Mouse (Mus musculus) spleen, postnatal 14 days (tissue): ENCODE measurements around the gene Tecrl.

ENCODE experiments used
- DNase-seq, 2 experiments: peaks; one replicate each; pipeline ENCODE4 v3.0.0; 2021 to 2022; ENCODE audit warnings: low spot score in 2 of 2

Tecrl gene

GRCm38 (mm10) chr5:83354846-83355561 is at the start of gene Tecrl:
Gene Tecrl (minus strand): TSS chr5:83355195.
- DNase-seq = no peak

- DNase-seq = no peak
Observed at GRCm38 (mm10) chr5:83385021-83385420, 30.0 kb upstream of the Tecrl start.

GRCm38 (mm10) chr5:83351615-83352014 is 3.4 kb downstream of the Tecrl start:
- DNase-seq = no peak

- no peak for DNase-seq
Observed at GRCm38 (mm10) chr5:83339144-83339543, 15.9 kb downstream of the Tecrl start.

GRCm38 (mm10) chr5:83267148-83267776 is 87.7 kb downstream of the Tecrl start:
- no peak for DNase-seq

- no peak for DNase-seq
Observed at GRCm38 (mm10) chr5:83260059-83260458, 94.9 kb downstream of the Tecrl start.

- no peak for DNase-seq
Observed at GRCm38 (mm10) chr5:83254141-83254540, 100.9 kb downstream of the Tecrl start.

GRCm38 (mm10) chr5:83238848-83239452 is 116.0 kb downstream of the Tecrl start:
- no peak for DNase-seq
